Mouse (Mus musculus) lung, embryonic 14.5 days (tissue): Measurements from ENCODE around the gene Defb15. TPM values are rescaled to one million over a fixed set of nuclear protein-coding genes. Genes with fewer than 3 reads are reported as not detected.

Source experiments
- polyA plus RNA-seq: library from polyadenylated mRNA; unstranded; fragments of >200 nt; fragmentation: Nextera tagmentation; extraction: Ambion mirVana; gene quantifications from 2 replicates; pipeline ENCODE4 v1.2.1, GENCODE M21; 2014

Defb15 gene
- polyA plus RNA-seq, 1 experiment from 2014 or later: not detected

Other genes with a start within 250 kb of the Defb15 start
- gene AY761184, start 229.1 kb downstream of the Defb15 start, polyA plus RNA-seq: not detected in 2 replicates
- not detected in 2 replicates for gene Defa24, start 198.2 kb downstream of the Defb15 start, polyA plus RNA-seq
- gene Defb50, start 109.2 kb downstream of the Defb15 start, polyA plus RNA-seq: not detected in 2 replicates
- gene Defb2, start 92.8 kb downstream of the Defb15 start, polyA plus RNA-seq: not detected in 2 replicates
- gene Defb10, start 73.8 kb downstream of the Defb15 start, polyA plus RNA-seq: not detected in 2 replicates
- not detected in 2 replicates for gene Defb9, start 47.3 kb downstream of the Defb15 start, polyA plus RNA-seq
- gene Defb11, start 26.3 kb downstream of the Defb15 start, polyA plus RNA-seq: not detected in 2 replicates
- gene Defb35, start 5.6 kb upstream of the Defb15 start, polyA plus RNA-seq: not detected in 2 replicates
- not detected in 2 replicates for gene Defb13, start 14.1 kb upstream of the Defb15 start, polyA plus RNA-seq
- gene Fam90a1a, start 26.0 kb upstream of the Defb15 start, polyA plus RNA-seq: not detected in 2 replicates
- gene Ccdc70, start 37.1 kb upstream of the Defb15 start, polyA plus RNA-seq: not detected in 2 replicates
- gene Atp7b, start 127.6 kb upstream of the Defb15 start, polyA plus RNA-seq: 1.9 and 2.2 TPM in 2 replicates
- 27.6 and 34.4 TPM in 2 replicates for gene Alg11, start 128.0 kb upstream of the Defb15 start, polyA plus RNA-seq
- 0.26 and 0.27 TPM in 2 replicates for gene Nek5, start 192.3 kb upstream of the Defb15 start, polyA plus RNA-seq
- 5.9 and 6.3 TPM in 2 replicates for gene Nek3, start 233.7 kb upstream of the Defb15 start, polyA plus RNA-seq